Mouse (Mus musculus) layer of hippocampus, postnatal 10 days (tissue): ENCODE results near the gene Ahdc1. TPM values are rescaled to one million over a fixed set of nuclear protein-coding genes. Genes with fewer than 3 reads are reported as not detected.
A peak's percentile ranks its signal among the peaks of the same experiment; 100 is the strongest.

ENCODE experiments used
- DNase-seq, 2 experiments: peaks; one replicate each; pipeline ENCODE4 v3.0.0; 2021; ENCODE audit warnings: low spot score in 2 of 2
- total RNA-seq, 2 experiments: library from RNA; stranded (reverse); gene quantifications; 2 replicates each; pipeline ENCODE4 v1.2.3; 2021

The Ahdc1 gene
- total RNA-seq, 2 experiments from 2014 or later: 98.1 to 103 TPM

GRCm38 (mm10) chr4:133073192-133073591 lies 62.1 kb downstream of the Ahdc1 start:
- no peak for DNase-seq

GRCm38 (mm10) chr4:133074070-133074819 lies 63.2 kb downstream of the Ahdc1 start:
- peak; percentile 66 to 68 for DNase-seq

GRCm38 (mm10) chr4:133074894-133075572 lies 64.0 kb downstream of the Ahdc1 start:
- peak; percentile 63 to 69 for DNase-seq

- DNase-seq: no peak
These were observed 67.9 kb downstream of the Ahdc1 start for GRCm38 (mm10) chr4:133078947-133079346.

DNA sequence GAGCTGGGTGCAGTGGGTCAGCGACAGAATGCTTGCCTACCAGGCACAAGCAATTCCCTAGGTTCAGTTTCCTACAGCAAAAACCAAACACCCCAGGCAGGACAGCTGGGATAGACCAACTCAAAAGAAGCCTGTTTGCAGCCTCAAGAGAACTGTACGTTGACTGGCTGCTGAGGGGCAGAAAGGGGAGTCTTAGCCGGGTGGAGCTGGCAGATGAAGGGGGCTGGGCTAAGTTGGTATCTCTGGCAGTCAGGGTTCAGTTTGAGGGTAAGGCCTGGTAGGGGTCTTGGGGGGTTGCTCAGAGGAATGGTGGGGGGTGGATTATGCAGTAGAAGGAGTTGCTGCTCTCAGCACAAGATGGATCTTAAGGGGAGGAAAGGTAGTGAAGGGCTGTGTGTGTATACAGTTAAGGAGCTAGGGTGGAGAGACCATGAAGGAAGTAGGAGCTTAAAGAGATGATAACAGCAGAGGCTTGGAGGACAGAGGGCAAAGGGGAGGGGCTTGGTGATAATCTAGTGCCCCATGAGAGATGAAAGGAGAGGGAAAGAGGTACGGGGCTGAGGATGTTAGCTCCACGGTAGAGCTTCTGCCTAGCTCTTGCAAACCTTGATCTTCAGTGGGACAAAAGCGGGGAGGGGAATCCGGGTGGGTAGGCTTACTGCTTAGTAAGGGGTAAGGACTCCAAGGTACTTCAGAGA lies 68.5 kb downstream of the Ahdc1 start:
- no peak for DNase-seq

GRCm38 (mm10) chr4:133080862-133081261 lies 69.8 kb downstream of the Ahdc1 start:
- DNase-seq: no peak

- DNase-seq: no peak
These were observed 71.2 kb downstream of the Ahdc1 start for GRCm38 (mm10) chr4:133082216-133082773.

GRCm38 (mm10) chr4:133083991-133084861 lies 73.2 kb downstream of the Ahdc1 start:
- peak in 1 of 2 experiments; percentile 59 for DNase-seq

DNA sequence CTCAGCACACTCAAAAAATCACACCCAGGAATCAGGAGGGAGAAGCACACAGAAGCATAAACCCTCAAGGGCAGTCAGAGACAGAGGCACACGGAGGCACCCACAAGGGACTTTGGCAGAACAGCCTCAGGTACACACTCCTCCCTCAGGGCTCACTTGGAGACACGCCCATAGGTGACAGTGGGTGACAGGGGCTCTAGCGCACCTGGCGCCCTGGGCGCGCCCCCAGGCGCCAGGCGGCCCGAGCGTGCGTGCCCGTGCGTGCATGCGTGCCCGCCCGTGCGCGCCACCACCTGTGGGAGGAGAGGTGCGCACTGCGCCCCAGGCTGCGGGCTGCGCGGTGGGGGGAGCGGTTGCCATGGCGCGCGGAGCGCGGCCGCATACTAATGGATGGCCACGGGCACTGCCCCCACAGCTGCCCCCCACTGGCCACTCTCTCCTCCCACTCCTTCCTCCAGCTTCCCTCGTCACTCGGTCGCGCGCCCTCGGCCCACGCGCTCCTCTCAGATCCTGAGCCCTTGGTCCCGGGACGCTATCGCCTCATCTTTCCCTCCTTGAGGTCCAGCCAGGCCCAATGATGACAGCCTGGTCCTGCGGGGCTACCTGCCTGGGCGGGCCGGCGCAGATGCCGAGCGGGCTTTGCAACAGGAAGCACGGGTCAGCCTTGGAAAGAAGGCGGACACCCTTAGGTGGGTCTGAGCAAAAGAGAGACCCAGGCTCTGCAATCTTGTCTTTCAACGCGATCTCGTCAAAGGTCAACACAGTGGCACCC lies 74.1 kb downstream of the Ahdc1 start:
- DNase-seq: peak; percentile 65 to 76

DNA sequence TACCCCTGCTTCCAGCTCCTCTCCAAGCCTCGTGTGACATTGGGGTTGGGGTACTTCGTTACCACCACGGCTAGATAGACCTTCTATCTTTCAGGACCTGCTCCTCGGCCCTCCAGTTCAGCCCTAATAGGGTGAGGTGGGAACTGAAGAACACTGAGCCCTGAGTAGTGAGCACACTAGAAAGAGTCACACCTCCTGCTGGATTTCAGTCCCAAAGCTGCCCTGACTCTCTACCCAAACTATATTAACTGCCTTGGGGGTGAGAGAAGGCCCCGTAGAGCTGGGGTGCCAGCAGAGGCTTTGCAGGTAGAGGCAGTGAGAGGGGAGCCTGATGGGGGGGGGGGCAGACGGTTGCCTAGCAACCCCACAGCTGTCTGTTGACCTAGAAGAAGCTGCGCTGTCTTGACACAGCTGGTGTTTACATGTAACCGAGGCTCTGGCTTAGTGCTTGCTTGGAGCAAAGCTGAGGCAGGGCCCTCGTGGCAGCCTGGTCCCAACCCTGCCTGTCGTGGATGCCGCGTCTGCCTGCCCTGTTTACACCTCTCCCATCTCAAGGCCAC lies 74.8 kb downstream of the Ahdc1 start:
- DNase-seq: no peak

GRCm38 (mm10) chr4:133087177-133087714 lies 76.2 kb downstream of the Ahdc1 start:
- no peak for DNase-seq

GRCm38 (mm10) chr4:133087835-133088234 lies 76.8 kb downstream of the Ahdc1 start:
- DNase-seq: no peak

GRCm38 (mm10) chr4:133089319-133089718 lies 78.3 kb downstream of the Ahdc1 start:
- no peak for DNase-seq

GRCm38 (mm10) chr4:133089802-133090201 lies 78.7 kb downstream of the Ahdc1 start:
- DNase-seq: no peak

DNA sequence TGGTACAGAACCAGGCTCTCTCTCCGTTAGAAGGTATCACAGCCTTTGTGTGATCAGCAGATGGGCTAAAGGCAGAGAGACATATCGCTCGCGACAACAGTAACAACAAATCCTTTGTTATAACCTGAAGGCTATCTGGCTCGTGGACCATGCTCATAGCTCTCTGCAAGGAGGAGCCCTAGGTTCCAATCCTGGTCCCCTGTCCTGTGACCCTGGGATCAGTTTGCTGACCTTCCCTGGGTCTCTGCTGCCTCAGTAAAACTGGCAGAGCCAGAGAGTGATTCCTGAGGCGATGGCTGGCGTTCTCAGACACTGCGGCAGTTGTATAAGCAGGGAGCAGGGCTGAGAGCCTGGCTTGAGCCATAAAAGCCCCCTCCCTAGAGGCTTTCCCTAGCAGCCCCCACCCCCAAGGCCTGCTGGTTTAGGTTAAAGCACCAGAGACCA lies 79.2 kb downstream of the Ahdc1 start:
- no peak for DNase-seq

DNA sequence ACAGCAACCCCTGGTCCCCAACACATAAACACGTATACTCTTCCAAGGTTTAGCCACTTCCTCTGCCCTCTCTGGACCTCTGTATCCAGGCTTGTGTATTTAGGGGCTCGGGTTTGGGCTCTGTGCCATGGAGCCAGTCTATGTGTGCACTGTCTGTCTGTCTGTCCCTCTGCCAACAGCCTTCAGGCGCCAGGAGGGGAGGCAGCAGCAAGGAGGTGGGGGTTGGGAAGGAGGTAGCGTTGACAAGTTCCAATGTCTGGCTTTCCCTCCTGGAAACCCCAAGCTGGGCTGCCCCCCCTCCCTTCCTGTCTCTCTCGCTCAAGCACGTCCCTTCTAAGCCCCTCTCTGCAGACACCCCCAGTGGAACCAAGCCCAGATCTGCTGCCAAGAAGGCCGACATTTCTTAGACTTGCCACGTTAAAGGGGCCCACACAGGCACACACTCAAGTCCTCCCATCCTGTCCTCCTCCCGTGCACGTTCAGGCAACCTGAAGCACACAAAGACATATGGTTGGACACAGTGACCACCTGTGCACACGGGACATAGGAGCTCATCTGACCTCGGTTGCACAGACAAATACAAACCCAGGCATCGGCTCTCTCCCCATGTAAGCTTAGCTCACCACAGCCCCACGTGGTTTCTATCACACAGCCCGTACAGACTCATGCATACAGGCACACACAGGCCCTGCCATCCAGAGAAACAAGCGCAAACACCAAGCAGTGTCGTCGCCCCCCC lies 79.8 kb downstream of the Ahdc1 start:
- peak; percentile 67 to 76 for DNase-seq

DNA sequence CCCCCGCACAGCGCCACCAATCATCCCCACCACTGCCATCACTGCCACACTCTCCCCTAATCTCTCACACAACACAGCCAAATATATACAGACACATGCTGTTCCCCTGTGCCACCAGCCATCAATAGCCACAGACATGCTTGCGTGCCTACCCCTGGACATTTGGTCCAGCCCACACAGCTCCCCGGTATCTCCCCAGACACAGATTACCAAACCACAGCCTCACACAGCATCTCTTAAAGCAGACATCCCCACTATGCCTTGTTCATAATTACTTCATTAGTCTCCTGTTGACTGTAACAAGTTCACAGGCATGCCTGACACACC lies 80.4 kb downstream of the Ahdc1 start:
- DNase-seq: no peak

DNA sequence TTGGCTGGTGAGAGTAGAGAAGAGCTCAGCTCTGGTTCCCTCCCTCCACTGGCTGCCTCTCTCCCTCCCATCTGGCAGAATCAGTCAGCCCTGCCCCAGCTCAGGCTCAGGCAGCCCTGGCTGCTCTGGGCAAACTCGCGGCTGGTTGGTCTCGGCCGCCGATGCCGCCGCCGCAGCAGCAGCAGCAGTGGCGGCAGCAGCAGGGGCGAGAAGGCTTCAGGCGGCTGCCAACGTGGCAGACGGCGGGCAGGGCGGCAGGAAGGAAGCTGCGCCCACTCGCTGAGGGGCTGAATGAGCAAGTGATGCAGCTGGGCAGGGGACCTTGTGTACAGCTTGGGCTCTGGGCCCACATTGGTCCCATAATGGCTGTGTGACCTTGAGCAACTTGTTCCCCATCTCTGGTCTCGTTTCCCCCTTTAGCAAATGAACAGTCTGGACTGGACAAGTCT lies 81.4 kb downstream of the Ahdc1 start:
- peak; percentile 60 to 70 for DNase-seq

GRCm38 (mm10) chr4:133093056-133093455 lies 82.0 kb downstream of the Ahdc1 start:
- DNase-seq: no peak
